Mouse (Mus musculus) NIH3T3 (cell line): ENCODE measurements around the gene Slc7a14.
A peak's percentile ranks its signal among the peaks of the same experiment; 100 is the strongest.

Experiments used
- DNase-seq: peaks from one replicate; pipeline ENCODE4 v3.0.0-alpha.2; 2012; ENCODE audit warnings: low read depth

Slc7a14 gene

GRCm38 (mm10) chr3:31260964-31261346 is 49.2 kb downstream of the Slc7a14 start:
- no peak for DNase-seq

GRCm38 (mm10) chr3:31260329-31260963 is 49.7 kb downstream of the Slc7a14 start:
- peak; percentile 82 for DNase-seq

GRCm38 (mm10) chr3:31259553-31260255 is 50.5 kb downstream of the Slc7a14 start:
- DNase-seq = peak; percentile 33

- peak; percentile 36 for DNase-seq
Observed at GRCm38 (mm10) chr3:31254427-31254826, 55.8 kb downstream of the Slc7a14 start.

- DNase-seq = no peak
Observed at GRCm38 (mm10) chr3:31253862-31254261, 56.3 kb downstream of the Slc7a14 start.

GRCm38 (mm10) chr3:31252566-31252965 is 57.6 kb downstream of the Slc7a14 start:
- DNase-seq = no peak

GRCm38 (mm10) chr3:31243478-31243877 is 66.7 kb downstream of the Slc7a14 start:
- DNase-seq = no peak

GRCm38 (mm10) chr3:31240840-31241239 is 69.3 kb downstream of the Slc7a14 start:
- DNase-seq = no peak

GRCm38 (mm10) chr3:31239645-31240044 is 70.5 kb downstream of the Slc7a14 start:
- peak; percentile 57 for DNase-seq

- peak; percentile 64 for DNase-seq
Observed at GRCm38 (mm10) chr3:31237936-31238335, 72.2 kb downstream of the Slc7a14 start.

GRCm38 (mm10) chr3:31236146-31236545 is 74.0 kb downstream of the Slc7a14 start:
- DNase-seq = no peak

GRCm38 (mm10) chr3:31234356-31234755 is 75.8 kb downstream of the Slc7a14 start:
- DNase-seq = no peak

GRCm38 (mm10) chr3:31233746-31234312 is 76.3 kb downstream of the Slc7a14 start:
- DNase-seq = no peak

- no peak for DNase-seq
Observed at GRCm38 (mm10) chr3:31229281-31229680, 80.9 kb downstream of the Slc7a14 start.

GRCm38 (mm10) chr3:31228487-31228886 is 81.7 kb downstream of the Slc7a14 start:
- DNase-seq = no peak

- no peak for DNase-seq
Observed at GRCm38 (mm10) chr3:31223551-31223950, 86.6 kb downstream of the Slc7a14 start.

GRCm38 (mm10) chr3:31220040-31220439 is 90.1 kb downstream of the Slc7a14 start:
- DNase-seq = peak; percentile 43

- peak; percentile 65 for DNase-seq
Observed at GRCm38 (mm10) chr3:31219483-31219882, 90.7 kb downstream of the Slc7a14 start.

- DNase-seq = no peak
Observed at GRCm38 (mm10) chr3:31217523-31217922, 92.7 kb downstream of the Slc7a14 start.

GRCm38 (mm10) chr3:31213802-31214201 is 96.4 kb downstream of the Slc7a14 start:
- no peak for DNase-seq

- DNase-seq = peak; percentile 80
Observed at GRCm38 (mm10) chr3:31212205-31213038, 97.8 kb downstream of the Slc7a14 start.

GRCm38 (mm10) chr3:31209001-31209400 is 101.2 kb downstream of the Slc7a14 start:
- DNase-seq = no peak
